Mouse (Mus musculus) lung, postnatal 14 days (tissue): ENCODE data around the gene Lrrc39.

ENCODE experiments used
- DNase-seq: peaks from one replicate; pipeline ENCODE4 v3.0.0; 2021

Lrrc39 gene

DNA sequence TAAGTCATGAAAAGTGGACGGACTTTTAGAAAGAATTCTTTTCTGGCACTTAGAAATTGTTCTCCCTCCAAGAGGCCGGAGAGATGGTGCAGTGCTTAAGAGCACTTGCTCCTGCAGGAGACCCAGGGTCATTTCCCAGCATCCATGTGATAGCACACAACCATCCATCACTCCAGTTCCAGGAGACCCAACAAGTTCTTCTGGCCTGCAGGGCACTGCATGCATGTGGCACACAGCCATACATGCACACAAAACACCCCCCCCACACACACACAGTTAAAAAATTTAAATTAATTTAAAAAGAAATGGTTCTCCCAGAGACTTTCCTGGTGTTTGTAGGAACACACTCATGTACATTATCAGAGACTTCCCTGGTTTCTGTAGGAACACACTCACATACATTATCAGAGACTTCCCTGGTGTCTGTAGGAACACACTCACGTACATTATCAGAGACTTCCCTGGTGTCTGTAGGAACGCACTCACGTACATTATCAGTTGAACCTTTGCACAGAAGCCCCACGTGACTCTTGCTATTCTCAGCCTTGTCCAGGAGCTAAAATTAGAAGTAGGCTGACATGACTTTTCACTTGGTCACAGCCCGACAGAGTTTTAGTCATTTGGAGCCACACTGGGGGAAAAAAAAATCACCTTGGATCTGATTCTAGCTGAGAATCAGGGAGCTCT lies at the start of gene Lrrc39:
Gene Lrrc39 (plus strand): TSS at position 566 of the 687 bp plus-strand sequence.
- no peak for DNase-seq

- no peak for DNase-seq
These were observed 42.5 kb upstream of the Lrrc39 start for GRCm38 (mm10) chr3:116520141-116520761.

DNA sequence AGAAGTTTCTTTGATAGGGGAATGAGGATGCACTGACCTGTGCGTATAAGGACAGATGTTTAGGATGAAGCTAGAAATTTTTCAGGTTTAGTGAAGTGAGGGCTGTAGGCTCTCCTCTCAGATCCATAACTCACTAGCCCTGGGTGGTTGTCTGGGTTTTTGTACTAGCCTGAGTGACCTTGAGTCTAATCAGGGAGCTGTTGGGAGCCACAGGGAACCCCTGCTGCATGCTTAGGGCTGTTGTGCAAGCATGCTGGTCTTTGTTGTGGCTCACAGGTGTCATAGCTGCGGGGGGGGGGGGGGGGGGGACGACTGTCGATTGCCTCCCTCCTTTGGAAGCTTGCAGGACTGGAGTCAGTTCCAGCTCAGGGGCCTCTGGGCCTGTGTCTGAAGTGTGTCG lies 33.0 kb upstream of the Lrrc39 start:
- no peak for DNase-seq

DNA sequence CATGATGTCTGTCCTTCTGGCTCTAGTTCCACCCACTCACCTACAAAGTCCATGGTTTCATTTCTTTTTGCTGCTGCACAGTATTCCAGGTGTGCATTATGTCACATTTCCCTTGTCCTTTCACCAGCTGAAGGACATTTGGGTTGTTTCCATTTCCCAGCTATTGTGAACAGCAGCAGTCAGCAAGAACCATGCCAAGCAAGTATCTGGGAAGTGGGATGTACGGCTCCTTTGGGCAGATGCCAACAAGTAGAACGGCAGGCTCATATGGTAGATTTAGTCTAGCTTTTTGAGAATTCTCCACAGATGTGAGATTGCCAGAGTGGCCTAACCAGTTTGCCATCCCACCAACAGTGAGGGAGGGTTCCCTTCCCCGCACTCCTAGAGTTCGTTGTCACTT lies 31.9 kb upstream of the Lrrc39 start:
- no peak for DNase-seq

DNA sequence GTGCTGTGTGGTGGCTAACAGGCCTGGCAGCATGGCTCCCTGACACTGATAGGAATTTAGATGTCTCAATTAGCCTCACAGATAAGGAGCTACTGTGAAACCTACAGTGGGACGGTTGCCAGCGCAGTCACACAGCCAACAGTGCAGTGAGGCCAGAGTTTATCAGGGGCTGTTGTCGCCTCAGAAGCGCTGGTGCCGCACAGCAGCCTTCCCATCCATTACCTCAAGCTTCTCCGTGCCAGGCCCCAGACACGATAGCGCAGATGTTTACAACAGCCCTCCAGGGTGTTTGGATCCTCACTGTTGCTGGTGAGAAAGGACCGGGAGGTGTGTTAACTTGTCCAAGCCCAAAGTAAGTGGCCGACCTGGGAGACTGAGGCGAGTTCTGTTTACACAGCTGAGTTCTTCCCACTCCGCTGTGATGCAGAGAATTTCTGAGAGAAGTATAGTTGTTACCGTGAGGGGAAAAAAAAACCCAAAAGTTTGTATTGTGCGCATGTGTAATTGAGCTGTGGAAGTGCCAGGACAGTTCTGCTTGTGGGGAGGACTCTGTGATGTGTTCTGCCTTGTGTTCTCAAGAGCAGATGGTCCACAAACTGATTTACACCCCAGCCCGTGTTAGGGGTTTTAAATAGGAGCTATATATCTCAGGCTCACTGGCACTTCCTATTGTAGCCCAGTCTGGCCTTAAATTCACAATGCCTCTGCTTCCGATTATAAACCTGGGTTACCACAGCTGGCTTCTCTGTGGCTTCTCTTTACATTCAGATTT lies 26.2 kb upstream of the Lrrc39 start:
- DNase-seq: no peak

DNA sequence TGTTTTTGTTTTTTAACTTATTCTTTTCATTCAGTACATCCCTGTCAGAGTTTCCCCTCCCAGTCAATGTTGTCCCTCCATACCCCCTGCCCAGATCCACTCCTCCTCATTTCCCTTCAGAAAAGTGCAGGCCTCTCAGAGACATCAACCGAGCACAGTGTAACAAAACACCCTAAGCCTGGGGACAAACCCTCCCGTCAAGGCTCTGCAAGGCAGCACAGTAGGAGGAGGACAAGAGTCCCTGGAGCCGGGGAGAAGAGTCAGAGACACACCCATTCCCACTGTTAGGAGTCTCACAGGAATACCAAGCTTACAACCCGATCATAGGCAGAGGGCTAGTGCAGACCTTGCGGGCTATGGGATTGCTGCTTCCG lies 25.6 kb upstream of the Lrrc39 start:
- no peak for DNase-seq

DNA sequence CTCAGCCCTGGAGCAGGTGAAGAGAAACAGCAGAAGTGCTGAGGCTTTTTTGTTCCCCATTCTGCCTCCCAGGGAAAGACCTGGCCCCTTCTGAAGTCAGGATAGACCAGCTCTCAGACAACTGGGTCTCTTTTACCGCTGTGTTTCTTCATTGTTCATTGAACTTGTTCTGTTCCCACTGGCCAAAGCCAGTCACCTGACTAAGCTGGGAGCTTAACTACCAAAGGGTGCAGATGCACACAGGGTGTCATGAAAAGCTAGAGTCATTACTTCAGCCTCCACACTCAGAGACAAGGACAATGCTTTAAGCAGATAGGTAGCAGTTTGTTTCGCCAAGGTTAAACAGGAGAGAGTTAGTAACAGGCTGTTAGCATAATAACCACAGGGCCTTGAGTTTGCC lies 20.7 kb upstream of the Lrrc39 start:
- DNase-seq: no peak

GRCm38 (mm10) chr3:116542532-116542931 lies 20.2 kb upstream of the Lrrc39 start:
- no peak for DNase-seq

DNA sequence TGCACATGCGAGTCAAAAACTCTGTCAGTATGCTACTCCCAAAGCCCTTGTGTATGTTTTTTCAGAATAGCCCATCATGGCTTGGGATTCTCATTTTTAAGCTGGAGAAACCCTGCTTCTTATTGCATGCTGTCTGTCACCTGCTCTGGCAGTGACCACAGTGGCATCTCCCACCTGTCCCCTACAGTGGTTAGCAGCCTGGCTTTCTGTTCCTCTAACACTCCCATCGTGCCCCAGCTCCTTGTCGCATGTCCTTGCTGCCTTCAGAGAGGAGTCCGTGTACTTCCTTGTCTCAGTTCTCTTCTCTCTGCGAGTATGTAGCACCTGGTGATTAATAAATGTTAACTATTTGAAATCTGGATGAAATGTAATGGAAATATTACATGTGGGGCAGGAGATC lies 15.3 kb upstream of the Lrrc39 start:
- no peak for DNase-seq

- DNase-seq: no peak
These were observed 11.4 kb upstream of the Lrrc39 start for GRCm38 (mm10) chr3:116551362-116551761.

- peak; percentile 9 for DNase-seq
These were observed 1.5 kb upstream of the Lrrc39 start for GRCm38 (mm10) chr3:116561315-116561714.

DNA sequence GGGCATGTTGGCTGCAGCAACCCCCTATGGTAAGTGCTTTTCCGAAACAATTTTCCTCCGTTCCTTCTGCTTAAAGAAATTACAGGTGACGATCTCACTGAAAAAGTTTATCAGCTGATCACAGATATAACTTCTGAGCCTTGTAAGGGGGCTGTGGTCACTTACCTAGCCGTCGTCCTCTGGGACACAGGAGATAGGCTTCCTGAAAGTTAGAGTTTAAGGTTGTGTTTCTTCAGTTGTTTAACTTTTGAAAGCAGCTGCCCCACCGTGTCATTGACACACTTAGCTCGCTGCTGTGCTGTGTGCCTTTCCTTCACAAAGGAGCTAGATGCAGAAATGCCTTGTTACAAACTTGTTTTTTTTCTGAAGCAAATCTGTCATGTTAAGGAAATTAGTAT lies 321 bp downstream of the Lrrc39 start:
- DNase-seq: no peak

DNA sequence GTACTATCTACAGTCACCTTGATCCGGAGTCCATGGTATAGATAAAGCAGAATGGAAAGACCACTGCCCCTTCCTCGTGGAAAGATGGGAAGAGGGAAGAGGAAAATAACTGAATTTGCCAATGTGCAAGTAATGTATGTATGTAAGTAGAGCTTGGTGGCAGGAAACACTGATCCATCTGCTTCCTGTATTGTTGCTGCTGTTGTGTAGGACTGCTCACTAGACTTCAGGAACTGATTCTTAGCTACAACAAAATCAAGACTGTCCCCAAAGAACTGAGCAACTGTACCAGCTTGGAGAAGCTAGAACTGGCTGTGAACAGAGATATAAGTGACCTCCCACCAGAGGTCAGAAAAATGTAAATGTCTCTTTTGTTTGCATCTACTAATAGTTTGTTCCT lies 7.9 kb downstream of the Lrrc39 start:
- no peak for DNase-seq

- no peak for DNase-seq
These were observed 14.5 kb downstream of the Lrrc39 start for GRCm38 (mm10) chr3:116577286-116577685.

DNA sequence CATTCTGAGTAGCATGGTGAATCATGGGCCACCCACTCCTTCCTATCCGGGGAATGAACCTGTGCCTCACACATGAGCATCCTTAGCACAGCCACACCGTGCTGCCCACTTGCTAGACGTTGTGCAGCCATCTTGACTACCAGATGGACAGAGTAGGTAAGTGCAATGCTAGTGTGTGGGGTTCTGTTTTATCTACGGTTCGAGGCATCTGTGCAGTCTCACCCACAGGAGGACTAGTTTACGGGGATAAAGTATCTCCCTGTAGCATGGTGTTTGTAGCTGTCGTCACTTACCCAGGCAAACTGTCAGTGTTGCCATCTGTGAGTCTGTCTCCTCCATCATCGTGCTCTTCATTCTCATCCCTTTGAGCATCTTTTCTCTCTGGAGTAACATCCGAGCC lies 19.4 kb downstream of the Lrrc39 start:
- DNase-seq: no peak

GRCm38 (mm10) chr3:116594076-116594727 lies 31.4 kb downstream of the Lrrc39 start:
- no peak for DNase-seq

DNA sequence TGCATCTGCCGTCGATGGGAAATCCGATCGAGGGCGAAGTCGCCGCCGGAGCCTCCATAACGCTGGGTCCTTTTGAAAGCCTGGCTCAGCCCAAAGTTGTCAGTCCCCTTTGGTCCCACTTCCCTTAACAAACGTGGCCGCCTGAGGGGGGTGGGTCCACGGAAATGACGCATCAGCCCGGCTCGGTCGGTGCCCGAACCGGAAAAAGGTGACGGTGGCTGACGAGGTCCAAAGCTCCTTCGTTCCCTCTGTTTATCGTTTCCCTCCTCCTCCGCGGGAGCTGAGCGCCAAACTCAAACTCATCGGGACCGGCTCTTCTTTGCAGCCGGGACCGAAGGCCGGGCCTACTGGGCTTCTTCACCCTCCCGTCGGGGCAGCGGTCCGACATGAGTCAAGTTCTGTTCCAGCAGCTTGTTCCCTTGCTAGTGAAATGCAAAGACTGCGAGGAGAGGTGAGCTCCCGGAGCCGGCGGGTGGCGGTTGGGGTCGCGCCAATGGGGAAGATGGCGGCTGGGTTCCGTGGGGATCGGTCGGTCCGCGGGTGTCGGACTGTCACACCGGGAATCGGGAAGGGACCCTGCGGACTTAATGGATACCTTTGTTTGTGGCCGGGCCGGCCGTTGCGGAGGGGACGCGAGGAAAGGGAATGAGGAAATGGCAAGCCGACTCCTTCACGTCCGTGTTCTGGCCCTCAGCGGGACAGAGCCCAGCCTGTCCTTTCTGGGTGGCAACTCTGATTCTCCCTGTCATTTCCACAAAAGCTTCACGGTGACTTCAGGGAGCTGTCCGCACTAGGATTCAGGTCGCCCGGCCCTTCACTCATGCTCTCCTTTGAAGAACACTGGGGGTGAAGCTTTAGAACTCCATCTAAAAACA lies 32.2 kb downstream of the Lrrc39 start, which contains the start of gene Sass6:
Gene Sass6 (plus strand): TSS at position 255 of the 875 bp plus-strand sequence.
- peak; percentile 99 for DNase-seq

- DNase-seq: no peak
These were observed 32.8 kb downstream of the Lrrc39 start for GRCm38 (mm10) chr3:116595603-116595991.

DNA sequence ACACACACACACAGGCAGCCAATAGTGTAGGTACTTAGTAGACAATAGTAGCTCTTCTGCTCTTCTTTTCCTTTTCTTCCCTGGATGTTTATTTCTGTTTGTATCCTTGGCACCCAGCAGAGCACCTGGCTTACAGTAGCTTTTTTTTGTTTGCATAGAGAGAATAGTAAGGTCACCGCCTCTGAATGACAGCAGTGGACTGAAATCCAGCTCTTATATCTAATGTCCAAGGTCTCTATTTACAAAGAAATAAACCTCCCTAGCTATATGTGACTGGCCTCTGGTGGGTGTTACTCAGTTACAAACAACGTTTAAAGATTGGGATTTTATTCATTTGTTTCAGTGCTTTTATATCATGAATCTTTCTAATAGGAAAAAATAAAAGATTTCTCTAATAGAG lies 36.9 kb downstream of the Lrrc39 start:
- no peak for DNase-seq

DNA sequence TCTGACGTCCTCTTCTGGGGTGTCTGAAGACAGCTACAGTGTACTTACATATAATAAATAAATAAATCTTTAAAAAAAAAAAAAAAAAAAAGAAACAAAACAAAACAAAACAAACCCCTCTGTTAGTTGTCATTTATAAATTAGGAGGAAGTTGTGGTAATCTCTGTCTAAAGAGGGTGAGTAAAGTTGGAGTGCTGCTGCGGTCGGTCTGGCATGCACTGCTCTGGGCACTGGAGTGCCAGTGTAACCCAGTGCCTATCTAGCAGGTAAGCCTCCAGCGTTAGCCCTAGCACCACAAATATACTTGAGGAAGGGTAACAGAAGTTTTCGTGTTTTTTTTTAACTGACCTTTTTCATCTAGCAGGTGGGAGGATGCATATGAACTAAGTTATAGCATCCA lies 38.2 kb downstream of the Lrrc39 start:
- DNase-seq: no peak

DNA sequence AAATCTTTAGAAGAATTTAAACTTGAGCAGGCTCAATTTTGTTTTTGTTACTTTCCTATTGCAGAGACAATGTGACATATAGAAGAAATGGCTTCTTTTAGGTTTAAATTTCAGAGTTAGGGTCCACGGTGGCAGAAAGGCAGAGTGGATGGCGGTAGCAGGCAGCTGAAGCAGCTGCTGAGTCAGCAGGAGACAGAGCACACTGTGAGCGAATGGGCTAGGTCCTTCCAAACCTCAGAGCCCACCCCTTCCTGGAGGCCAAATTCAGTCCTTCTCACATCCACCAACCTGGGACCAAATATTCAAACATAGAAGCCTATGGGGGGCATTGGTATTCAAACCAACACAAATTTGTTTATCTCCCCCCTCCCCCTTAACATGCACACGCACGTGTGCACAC lies 39.0 kb downstream of the Lrrc39 start:
- no peak for DNase-seq

DNA sequence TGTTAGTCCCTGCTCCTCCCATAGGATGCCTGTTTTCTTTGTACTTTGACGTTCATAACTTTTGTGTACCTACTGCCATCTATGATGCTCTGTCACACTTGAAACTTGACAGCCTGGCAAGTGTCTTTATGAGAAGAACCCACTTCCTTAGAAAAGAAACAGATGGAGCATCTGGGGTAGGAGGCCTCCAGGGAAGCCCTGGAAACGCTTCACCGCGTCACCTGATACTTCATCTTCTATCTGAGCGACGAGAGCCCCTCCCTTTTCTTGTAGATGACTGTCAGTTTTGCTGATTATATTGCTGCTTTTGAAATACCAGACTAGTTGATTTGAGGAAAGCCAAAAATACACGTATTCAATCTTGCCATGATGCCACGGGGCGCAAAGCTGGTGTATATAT lies 41.8 kb downstream of the Lrrc39 start:
- DNase-seq: no peak
